Mouse (Mus musculus): Measurements from ENCODE around the gene Ctu1. TPM values are rescaled to one million over a fixed set of nuclear protein-coding genes. Genes with fewer than 3 reads are reported as not detected.
A peak's percentile ranks its signal among the peaks of the same experiment; 100 is the strongest.

Ctu1 gene
- polyA plus RNA-seq (2012; ENCODE audit: insufficient read depth, insufficient read length, missing spikeins) = 4.7 and 7.7 TPM in 2 replicates

DNA sequence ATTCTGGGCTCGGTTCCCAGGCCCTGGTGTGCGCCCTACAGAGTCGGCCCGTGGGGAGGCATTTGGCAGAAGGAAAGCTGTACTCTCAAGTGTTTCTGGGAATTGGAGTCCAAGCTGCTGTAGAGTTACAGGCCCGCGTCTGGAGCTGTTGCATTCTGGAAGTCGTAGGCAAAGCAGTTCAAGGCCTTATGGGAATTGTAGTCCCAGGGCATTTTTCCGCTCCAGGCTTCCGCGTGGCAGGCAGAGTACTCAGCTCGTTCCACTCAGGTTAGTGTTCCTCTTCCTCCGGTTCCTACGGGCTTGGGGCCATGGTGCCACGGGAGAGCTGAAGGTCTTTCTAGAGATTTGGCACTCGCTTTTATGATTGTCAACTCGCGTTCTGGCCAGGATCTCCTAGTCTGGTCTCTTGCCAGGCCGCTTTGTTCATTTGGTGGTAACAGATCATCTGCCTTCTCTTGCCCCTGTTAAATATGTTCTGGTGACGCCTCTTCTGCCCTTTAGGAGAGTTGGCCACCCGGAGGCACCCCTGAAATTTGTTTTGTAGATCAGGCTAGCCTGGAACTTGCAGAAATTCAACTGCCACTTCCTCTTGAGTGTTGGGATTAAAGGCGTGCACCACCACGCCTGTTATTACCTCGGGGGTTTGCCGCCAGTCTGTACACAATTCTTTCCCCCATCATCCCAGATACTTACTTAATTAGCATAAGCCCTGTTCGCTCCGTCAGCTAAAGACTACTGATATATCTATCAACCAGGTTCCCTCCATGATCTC, at the start of gene Ctu1:
Gene Ctu1 (plus strand): TSS at position 208 of the 772 bp plus-strand sequence.
- TF ChIP-seq POLR2A (IDR thresholded peaks at IDR 0.05; ENCODE audit: borderline replicate concordance, low read depth, low read length) (no peak), CTCF (IDR thresholded peaks at IDR 0.05; ENCODE audit: low read depth, low read length) (no peak)
- peak within 1 kb of the TSS; percentile 73 for H3K4me3 ChIP-seq (ENCODE audit: insufficient read depth, low read length)
- H3K27ac ChIP-seq (ENCODE audit: insufficient read depth, low read depth, low read length) = peak within 1 kb of the TSS; percentile 73
- peaks cover 42% of the 10 kb centered on the region for H3K4me1 ChIP-seq (ENCODE audit: control insufficient read depth, insufficient read depth, low read length)

DNA sequence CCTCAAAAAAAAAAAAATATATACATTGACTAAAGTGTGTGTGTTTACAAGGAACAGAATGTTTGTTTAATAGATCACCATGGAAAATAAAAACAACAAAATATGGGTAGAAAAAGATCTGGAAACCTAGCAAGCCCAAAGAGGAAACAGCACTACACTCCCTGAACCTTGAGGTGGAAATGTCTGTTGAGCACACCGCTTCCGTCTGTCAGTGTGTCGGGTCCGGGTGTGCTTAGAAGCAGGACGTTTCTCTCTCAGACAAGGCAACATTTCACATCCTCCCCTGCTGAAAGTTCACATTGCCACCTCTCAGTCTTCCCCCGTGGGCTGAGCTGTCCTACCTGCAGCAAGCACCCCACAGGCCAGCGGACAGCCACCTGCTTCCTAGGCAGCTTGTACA, 48.9 kb upstream of the Ctu1 start:
- H3K4me1 ChIP-seq (ENCODE audit: control insufficient read depth, insufficient read depth, low read length) = no peaks in the 10 kb centered on the region
- H3K27ac ChIP-seq (ENCODE audit: insufficient read depth, low read depth, low read length) = no peak overlapping the region
- H3K4me3 ChIP-seq (ENCODE audit: insufficient read depth, low read length) = no peak overlapping the region
- TF ChIP-seq POLR2A (IDR thresholded peaks at IDR 0.05; ENCODE audit: borderline replicate concordance, low read depth, low read length) (no peak), CTCF (IDR thresholded peaks at IDR 0.05; ENCODE audit: low read depth, low read length) (no peak)

DNA sequence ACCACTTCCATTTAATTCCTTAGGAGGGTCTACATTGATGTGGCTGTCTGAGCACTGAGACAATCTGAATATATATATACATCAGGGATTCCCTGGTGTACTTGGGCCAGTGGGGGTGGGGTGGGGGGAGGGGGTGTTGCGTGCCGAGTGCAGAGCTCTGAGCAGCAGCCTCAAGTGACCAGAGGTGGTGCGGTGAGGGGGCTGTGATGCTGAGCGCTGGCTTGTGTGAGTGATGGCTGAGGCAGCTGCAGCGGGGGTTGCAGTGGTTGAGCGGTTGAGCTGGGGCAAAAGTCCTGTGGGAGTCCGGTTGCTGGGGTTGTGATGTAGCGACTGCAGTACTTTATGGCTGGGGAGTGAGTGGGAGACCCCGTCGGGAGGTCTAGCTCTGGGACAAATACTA, 48.0 kb upstream of the Ctu1 start:
- H3K27ac ChIP-seq (ENCODE audit: insufficient read depth, low read depth, low read length) = no peak overlapping the region
- H3K4me1 ChIP-seq (ENCODE audit: control insufficient read depth, insufficient read depth, low read length) = no peaks in the 10 kb centered on the region
- H3K4me3 ChIP-seq (ENCODE audit: insufficient read depth, low read length) = no peak overlapping the region
- TF ChIP-seq POLR2A (IDR thresholded peaks at IDR 0.05; ENCODE audit: borderline replicate concordance, low read depth, low read length) = no peak
- TF ChIP-seq CTCF (IDR thresholded peaks at IDR 0.05; ENCODE audit: low read depth, low read length) = no peak

DNA sequence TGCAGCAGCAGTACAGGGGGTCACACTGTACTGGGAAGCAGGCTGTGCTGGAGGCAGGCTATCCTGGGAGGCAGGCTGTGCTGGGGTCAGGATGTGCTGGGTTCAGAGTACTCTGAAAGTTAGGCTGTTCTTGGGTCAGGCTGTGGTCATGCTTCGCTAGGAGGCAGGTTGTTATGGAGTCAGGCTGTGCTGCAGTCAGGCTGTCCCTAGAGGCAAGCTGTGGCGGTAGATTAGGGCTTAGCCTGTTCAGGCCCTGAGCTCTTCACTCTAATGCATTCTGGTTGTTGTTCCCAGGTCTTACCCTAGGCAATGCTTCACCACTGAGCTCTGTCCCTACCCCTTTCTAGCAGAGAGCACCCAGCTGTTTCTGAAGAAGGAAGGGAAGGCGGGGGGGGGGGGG, 46.8 kb upstream of the Ctu1 start:
- no peak for TF ChIP-seq CTCF (IDR thresholded peaks at IDR 0.05; ENCODE audit: low read depth, low read length)
- no peak for TF ChIP-seq POLR2A (IDR thresholded peaks at IDR 0.05; ENCODE audit: borderline replicate concordance, low read depth, low read length)
- H3K4me1 ChIP-seq (ENCODE audit: control insufficient read depth, insufficient read depth, low read length) = no peaks in the 10 kb centered on the region
- no peak overlapping the region for H3K27ac ChIP-seq (ENCODE audit: insufficient read depth, low read depth, low read length)
- H3K4me3 ChIP-seq (ENCODE audit: insufficient read depth, low read length) = no peak overlapping the region

DNA sequence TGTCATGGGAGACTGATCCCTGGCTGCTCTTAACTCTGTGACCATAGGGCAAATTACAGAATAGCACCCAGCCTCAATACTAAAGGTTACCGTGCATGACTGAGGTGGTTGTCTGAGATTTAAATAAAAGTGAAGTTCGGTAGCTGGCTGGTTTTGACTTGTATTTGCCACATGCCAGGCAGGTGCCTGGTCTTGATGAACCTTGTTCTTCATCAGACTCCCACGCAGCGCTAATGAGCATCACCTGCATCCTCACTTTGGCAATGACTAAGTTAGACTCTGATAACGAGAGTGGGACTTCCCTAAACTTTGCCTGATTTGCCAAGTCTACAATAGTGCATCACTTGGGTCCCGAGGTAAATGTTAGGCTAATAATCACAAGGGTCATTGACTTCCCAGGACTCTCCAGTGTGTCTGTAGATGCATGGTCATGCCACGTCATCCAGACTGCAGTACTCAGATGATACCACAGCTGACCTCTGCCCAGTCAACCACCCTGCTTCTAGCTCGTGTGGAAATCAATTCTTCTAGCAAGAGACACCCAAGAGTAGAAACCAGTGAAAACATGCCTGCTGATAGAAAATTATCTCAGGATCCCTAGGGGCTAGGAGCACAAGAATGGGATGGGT, 45.9 kb upstream of the Ctu1 start:
- Histone ChIP-seq H3K27ac (ENCODE audit: insufficient read depth, low read depth, low read length) (no peak overlapping the region), H3K4me3 (ENCODE audit: insufficient read depth, low read length) (no peak overlapping the region), H3K4me1 (ENCODE audit: control insufficient read depth, insufficient read depth, low read length) (no peaks in the 10 kb centered on the region)
- TF ChIP-seq POLR2A (IDR thresholded peaks at IDR 0.05; ENCODE audit: borderline replicate concordance, low read depth, low read length) = no peak
- no peak for TF ChIP-seq CTCF (IDR thresholded peaks at IDR 0.05; ENCODE audit: low read depth, low read length)

DNA sequence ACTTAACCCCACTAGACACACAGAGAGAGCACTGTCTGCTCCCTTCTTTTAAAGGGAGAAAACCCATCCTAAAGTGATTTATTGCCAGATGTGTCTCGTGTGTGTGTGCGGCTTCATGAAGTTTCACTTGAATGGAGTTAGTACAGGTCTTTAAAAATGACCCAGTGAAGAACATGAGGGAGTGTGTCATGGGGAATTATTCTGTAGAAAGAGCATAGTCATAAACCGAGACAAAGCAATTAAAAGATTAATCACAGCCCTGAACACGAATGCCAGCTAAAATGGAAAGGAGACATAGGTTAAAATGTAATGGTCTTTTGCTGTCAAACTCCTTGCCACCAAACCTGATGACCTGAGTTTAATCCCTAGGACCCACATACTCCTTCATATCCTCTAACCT, 37.9 kb upstream of the Ctu1 start:
- peaks cover 24% of the 10 kb centered on the region for H3K4me1 ChIP-seq (ENCODE audit: control insufficient read depth, insufficient read depth, low read length)
- no peak overlapping the region for H3K27ac ChIP-seq (ENCODE audit: insufficient read depth, low read depth, low read length)
- no peak for TF ChIP-seq CTCF (IDR thresholded peaks at IDR 0.05; ENCODE audit: low read depth, low read length)
- no peak for TF ChIP-seq POLR2A (IDR thresholded peaks at IDR 0.05; ENCODE audit: borderline replicate concordance, low read depth, low read length)
- H3K4me3 ChIP-seq (ENCODE audit: insufficient read depth, low read length) = no peak overlapping the region

DNA sequence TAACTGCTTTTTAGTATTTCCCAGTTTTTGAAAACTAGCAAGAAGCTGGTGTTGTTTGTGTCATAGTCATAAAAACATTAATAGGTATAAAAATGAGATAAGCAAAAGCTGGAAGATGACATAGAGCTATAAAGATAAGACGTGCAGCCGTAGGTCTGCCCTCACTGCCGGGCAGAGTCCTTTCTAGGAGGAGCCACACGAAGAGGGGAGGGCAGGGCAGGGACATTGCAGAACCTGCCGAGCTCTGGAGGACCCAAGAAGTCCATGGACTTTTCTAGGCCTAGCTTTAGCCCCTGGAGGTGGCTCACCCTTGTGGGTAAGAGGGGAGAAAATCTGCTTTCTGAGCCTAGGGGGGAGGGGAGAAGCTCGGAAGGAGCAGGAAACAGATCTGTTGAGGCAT, 37.3 kb upstream of the Ctu1 start, which contains the start of gene Ceacam18:
Gene Ceacam18 (plus strand): TSS at position 208 of the 400 bp plus-strand sequence.
- TF ChIP-seq CTCF (IDR thresholded peaks at IDR 0.05; ENCODE audit: low read depth, low read length) (no peak), POLR2A (IDR thresholded peaks at IDR 0.05; ENCODE audit: borderline replicate concordance, low read depth, low read length) (no peak)
- Histone ChIP-seq H3K4me1 (ENCODE audit: control insufficient read depth, insufficient read depth, low read length) (peaks cover 24% of the 10 kb centered on the region), H3K27ac (ENCODE audit: insufficient read depth, low read depth, low read length) (no peak within 1 kb of the TSS), H3K4me3 (ENCODE audit: insufficient read depth, low read length) (no peak within 1 kb of the TSS)

DNA sequence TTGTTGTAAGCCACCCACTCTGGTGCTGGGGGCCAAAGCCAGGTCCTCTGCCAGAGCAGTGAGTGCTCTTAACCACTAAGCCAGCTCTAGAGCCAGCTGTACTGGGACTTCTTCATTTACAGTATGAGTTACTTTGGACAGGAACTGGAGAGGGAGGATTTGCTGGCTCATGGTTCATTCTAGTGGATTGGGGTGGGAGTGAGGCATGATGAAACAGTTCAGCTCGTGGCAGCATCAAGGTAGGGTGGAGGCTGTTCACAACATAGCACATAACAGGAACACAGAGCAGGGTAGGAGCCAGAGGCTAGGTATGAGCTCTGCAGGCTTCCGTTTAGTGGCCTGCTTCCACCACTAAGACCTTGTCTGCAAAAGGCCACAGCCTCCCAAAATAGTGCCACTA, 35.6 kb upstream of the Ctu1 start:
- Histone ChIP-seq H3K4me1 (ENCODE audit: control insufficient read depth, insufficient read depth, low read length) (peaks cover 31% of the 10 kb centered on the region), H3K4me3 (ENCODE audit: insufficient read depth, low read length) (no peak overlapping the region), H3K27ac (ENCODE audit: insufficient read depth, low read depth, low read length) (peak overlapping the region; percentile 23; the same call in 1 of the 2 replicates)
- TF ChIP-seq CTCF (IDR thresholded peaks at IDR 0.05; ENCODE audit: low read depth, low read length) (no peak), POLR2A (IDR thresholded peaks at IDR 0.05; ENCODE audit: borderline replicate concordance, low read depth, low read length) (no peak)

DNA sequence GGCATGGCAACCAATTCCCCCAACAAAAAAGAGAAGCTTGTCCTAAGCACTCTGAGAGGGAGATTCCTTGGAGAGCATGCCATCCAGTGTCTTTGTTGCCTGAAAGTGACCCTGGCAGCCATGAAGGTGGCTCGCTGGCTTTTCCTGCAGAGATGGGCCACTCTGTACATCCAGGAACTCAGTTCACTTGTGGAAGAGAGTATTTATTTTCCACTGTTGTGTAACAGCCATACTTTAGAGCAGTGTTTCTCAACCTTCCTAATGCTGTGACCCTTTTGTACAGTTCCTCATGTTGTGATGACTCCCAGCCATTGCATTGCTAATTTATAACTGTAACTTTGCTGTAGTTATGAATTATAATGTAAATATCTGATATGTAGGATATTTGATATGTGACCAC, 34.7 kb upstream of the Ctu1 start:
- TF ChIP-seq CTCF (IDR thresholded peaks at IDR 0.05; ENCODE audit: low read depth, low read length) = no peak
- TF ChIP-seq POLR2A (IDR thresholded peaks at IDR 0.05; ENCODE audit: borderline replicate concordance, low read depth, low read length) = no peak
- H3K27ac ChIP-seq (ENCODE audit: insufficient read depth, low read depth, low read length) = peak overlapping the region; percentile 23; the same call in 1 of the 2 replicates
- H3K4me1 ChIP-seq (ENCODE audit: control insufficient read depth, insufficient read depth, low read length) = peaks cover 37% of the 10 kb centered on the region
- no peak overlapping the region for H3K4me3 ChIP-seq (ENCODE audit: insufficient read depth, low read length)

DNA sequence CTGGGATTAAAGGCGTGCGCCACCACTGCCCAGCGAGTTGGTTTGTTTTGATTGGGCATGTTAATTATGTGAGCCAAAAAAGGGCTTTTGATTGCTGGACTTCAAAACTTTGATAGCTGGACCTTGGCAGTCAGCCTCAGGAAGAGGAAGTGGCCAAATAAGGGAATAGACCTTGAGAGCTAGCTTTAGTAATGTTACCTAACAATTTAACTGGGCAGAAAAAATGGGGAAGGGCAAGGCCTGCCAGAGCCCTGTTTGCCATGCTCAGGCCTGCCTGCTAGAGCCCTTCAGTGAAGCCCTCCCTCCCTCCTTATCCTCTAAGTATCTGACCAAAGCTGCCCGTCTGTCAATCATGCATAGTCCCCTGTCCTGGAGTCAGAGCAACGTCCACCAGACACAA, 29.2 kb upstream of the Ctu1 start:
- Histone ChIP-seq H3K27ac (ENCODE audit: insufficient read depth, low read depth, low read length) (peak overlapping the region; percentile 92), H3K4me3 (ENCODE audit: insufficient read depth, low read length) (no peak overlapping the region), H3K4me1 (ENCODE audit: control insufficient read depth, insufficient read depth, low read length) (peaks cover 48% of the 10 kb centered on the region)
- no peak for TF ChIP-seq POLR2A (IDR thresholded peaks at IDR 0.05; ENCODE audit: borderline replicate concordance, low read depth, low read length)

Measured in bone marrow macrophage, adult 2 months (primary cell).